Mouse (Mus musculus) midbrain, embryonic 14.5 days (tissue): ENCODE results near the gene Klf12. TPM values are rescaled to one million over a fixed set of nuclear protein-coding genes. Genes with fewer than 3 reads are reported as not detected.

Experiments
- ATAC-seq: fragments of 200-750 bp; cut with Nextera tagmentation; 2 replicates; pipeline ENCODE4 v1.8.0; 2017; ENCODE audit warnings: moderate number of reproducible peaks, moderate library complexity; ENCODE audit not compliant: low FRiP score, low TSS enrichment
- DNase-seq: peaks from one replicate; pipeline ENCODE4 v3.0.0-alpha.2; 2015
- H3K27ac ChIP-seq: fragments of 300-500 bp; sonication (generic); replicated peaks from 2 replicates; pipeline ENCODE4 v1.5.1; 2014; ENCODE audit warnings: mild to moderate bottlenecking, low read depth, low read length, moderate library complexity
- H3K27me3 ChIP-seq: fragments of 300-500 bp; sonication (generic); 2 replicates; pipeline ENCODE4 v1.6.1; 2014; ENCODE audit warnings: low read length, control low read depth, mixed read lengths; ENCODE audit not compliant: control insufficient read depth, insufficient read depth
- H3K36me3 ChIP-seq: fragments of 300-500 bp; sonication (generic); 2 replicates; pipeline ENCODE4 v1.6.1; 2014; ENCODE audit warnings: low read length, control low read depth; ENCODE audit not compliant: control insufficient read depth, insufficient read depth
- H3K4me1 ChIP-seq: fragments of 300-500 bp; sonication (generic); 2 replicates; pipeline ENCODE4 v1.6.1; 2014; ENCODE audit warnings: mild to moderate bottlenecking, antibody characterized with exemption, low read length, control low read depth; ENCODE audit not compliant: control insufficient read depth, insufficient read depth
- H3K4me2 ChIP-seq: fragments of 300-500 bp; sonication (generic); 2 replicates; pipeline ENCODE4 v1.6.1; 2014; ENCODE audit warnings: mild to moderate bottlenecking, low read length, moderate library complexity
- H3K4me3 ChIP-seq: fragments of 300-500 bp; sonication (generic); replicated peaks from 2 replicates; pipeline ENCODE4 v1.5.1; 2014; ENCODE audit warnings: low read depth, low read length
- H3K9ac ChIP-seq: fragments of 300-500 bp; sonication (generic); replicated peaks from 2 replicates; pipeline ENCODE4 v1.6.1; 2014; ENCODE audit warnings: mild to moderate bottlenecking, low read length, moderate library complexity
- H3K9me3 ChIP-seq: fragments of 300-500 bp; sonication (generic); 2 replicates; pipeline ENCODE4 v1.6.1; 2016; ENCODE audit warnings: low read length, control low read depth, mixed read lengths; ENCODE audit not compliant: control insufficient read depth
- WGBS: fragments of 180-500 bp; shearing (Covaris S2); extraction: QIAGEN DNeasy Blood & Tissue Kit; methylation state at CpG from one replicate; pipeline ENCODE4 v1.1.7; 2014; 5-methylcytosine and 5-hydroxymethylcytosine counted together
- polyA plus RNA-seq: library from polyadenylated mRNA; unstranded; fragments of >200 nt; fragmentation: Nextera tagmentation; extraction: Ambion mirVana; gene quantifications from 2 replicates; pipeline ENCODE4 v1.2.1, GENCODE M21; 2014

Gene Klf12
- polyA plus RNA-seq, 1 experiment from 2014 or later, result 61.4 TPM

DNA sequence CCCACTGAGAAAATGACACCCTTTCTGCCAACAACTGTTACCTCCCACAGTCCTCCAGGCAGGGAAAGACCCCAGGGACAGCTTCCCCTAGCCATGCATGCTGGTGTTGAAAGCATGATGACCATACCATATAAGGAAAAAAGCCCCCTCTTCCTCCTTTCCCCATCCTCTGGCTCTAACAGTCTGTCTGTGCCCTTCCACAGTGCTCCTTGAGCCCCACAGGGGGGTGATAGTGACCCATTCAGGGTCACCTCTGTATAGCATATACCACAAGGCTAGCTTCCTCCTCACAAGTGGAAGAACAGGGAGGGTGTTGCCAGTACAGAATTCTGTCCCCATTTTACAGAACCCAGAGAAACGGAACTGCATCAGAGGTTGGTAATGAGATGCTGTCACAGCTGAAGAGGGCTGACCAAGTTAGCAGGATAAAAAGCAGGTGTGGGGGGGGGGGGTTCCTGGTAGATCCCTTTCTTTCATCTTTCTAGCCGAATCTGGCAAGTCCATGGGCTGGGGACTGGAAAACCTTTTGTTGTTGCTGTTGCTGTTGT lies 214.9 kb downstream of the Klf12 start:
- WGBS, result 38% methylated on average over 2 of the region's 2 CpGs
- no peak for DNase-seq
- H3K36me3 ChIP-seq, result no peaks in the 10 kb centered on the region
- H3K27ac ChIP-seq, result no peak overlapping the region
- no peak for ATAC-seq
- H3K4me2 ChIP-seq, result no peak overlapping the region
- H3K4me3 ChIP-seq, result no peak overlapping the region
- H3K9me3 ChIP-seq, result no peaks in the 10 kb centered on the region
- H3K27me3 ChIP-seq, result no peaks in the 10 kb centered on the region
- no peak overlapping the region for H3K9ac ChIP-seq
- no peaks in the 10 kb centered on the region for H3K4me1 ChIP-seq

- Histone ChIP-seq H3K9ac (no peak overlapping the region), H3K4me3 (no peak overlapping the region), H3K9me3 (no peaks in the 10 kb centered on the region), H3K27ac (no peak overlapping the region), H3K27me3 (no peaks in the 10 kb centered on the region), H3K4me2 (no peak overlapping the region), H3K4me1 (no peaks in the 10 kb centered on the region), H3K36me3 (no peaks in the 10 kb centered on the region)
- 44% methylated on average over 5 of the region's 5 CpGs for WGBS
- DNase-seq, result peak; percentile 11
- ATAC-seq, result no peak
Measured at GRCm38 (mm10) chr14:100068715-100069114, 215.8 kb downstream of the Klf12 start.

- H3K9me3 ChIP-seq, result no peaks in the 10 kb centered on the region
- no peak overlapping the region for H3K4me2 ChIP-seq
- H3K36me3 ChIP-seq, result no peaks in the 10 kb centered on the region
- no peak for ATAC-seq
- H3K27ac ChIP-seq, result no peak overlapping the region
- H3K4me1 ChIP-seq, result no peaks in the 10 kb centered on the region
- DNase-seq, result no peak
- H3K4me3 ChIP-seq, result no peak overlapping the region
- WGBS, result 100% methylated on average over 1 of the region's 1 CpGs
- H3K9ac ChIP-seq, result no peak overlapping the region
- no peaks in the 10 kb centered on the region for H3K27me3 ChIP-seq
Measured at GRCm38 (mm10) chr14:100062516-100062915, 222.0 kb downstream of the Klf12 start.

- Histone ChIP-seq H3K9ac (no peak overlapping the region), H3K9me3 (no peaks in the 10 kb centered on the region), H3K4me3 (no peak overlapping the region), H3K36me3 (no peaks in the 10 kb centered on the region), H3K4me1 (no peaks in the 10 kb centered on the region), H3K27me3 (no peaks in the 10 kb centered on the region), H3K4me2 (no peak overlapping the region), H3K27ac (no peak overlapping the region)
- ATAC-seq (no peak), DNase-seq (no peak)
- WGBS, result 80% methylated on average over 2 of the region's 2 CpGs
Measured at GRCm38 (mm10) chr14:100054150-100054549, 230.3 kb downstream of the Klf12 start.

GRCm38 (mm10) chr14:100053456-100053855 lies 231.0 kb downstream of the Klf12 start:
- Histone ChIP-seq H3K9me3 (no peaks in the 10 kb centered on the region), H3K4me1 (no peaks in the 10 kb centered on the region), H3K9ac (no peak overlapping the region), H3K36me3 (no peaks in the 10 kb centered on the region), H3K4me2 (no peak overlapping the region), H3K27me3 (no peaks in the 10 kb centered on the region), H3K4me3 (no peak overlapping the region), H3K27ac (no peak overlapping the region)
- DNase-seq, result no peak
- no peak for ATAC-seq
- whole genome bisulfite sequencing, result 91% methylated on average over 4 of the region's 4 CpGs

DNA sequence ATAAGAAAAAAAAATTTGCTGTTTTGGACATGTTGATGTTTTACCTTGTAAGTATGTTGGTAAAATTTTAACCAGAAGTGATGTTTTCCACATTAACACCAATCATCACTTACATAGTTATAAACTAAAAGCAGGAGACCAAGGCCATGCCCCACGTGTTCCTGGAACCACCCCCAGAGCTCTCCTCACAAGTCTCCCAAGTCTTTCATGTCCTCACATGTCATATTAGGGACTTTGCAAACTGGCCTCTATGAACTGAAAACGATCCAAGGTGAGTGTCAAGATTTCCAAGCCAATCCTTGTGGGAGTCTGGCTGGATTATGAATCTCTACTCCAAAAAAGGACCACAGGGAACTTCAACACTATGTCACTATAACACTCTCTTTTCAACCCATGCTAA lies 231.6 kb downstream of the Klf12 start:
- H3K9me3 ChIP-seq, result no peaks in the 10 kb centered on the region
- no peak overlapping the region for H3K4me2 ChIP-seq
- WGBS, result 87% methylated on average over 2 of the region's 2 CpGs
- H3K27me3 ChIP-seq, result no peaks in the 10 kb centered on the region
- no peak overlapping the region for H3K4me3 ChIP-seq
- no peaks in the 10 kb centered on the region for H3K4me1 ChIP-seq
- H3K27ac ChIP-seq, result no peak overlapping the region
- DNase-seq (no peak), ATAC-seq (no peak)
- no peaks in the 10 kb centered on the region for H3K36me3 ChIP-seq
- no peak overlapping the region for H3K9ac ChIP-seq

- ATAC-seq, result no peak
- no peak overlapping the region for H3K4me2 ChIP-seq
- no peak for DNase-seq
- no peak overlapping the region for H3K9ac ChIP-seq
- no peaks in the 10 kb centered on the region for H3K36me3 ChIP-seq
- no peaks in the 10 kb centered on the region for H3K4me1 ChIP-seq
- no peak overlapping the region for H3K27ac ChIP-seq
- H3K27me3 ChIP-seq, result no peaks in the 10 kb centered on the region
- H3K9me3 ChIP-seq, result no peaks in the 10 kb centered on the region
- H3K4me3 ChIP-seq, result no peak overlapping the region
Measured at GRCm38 (mm10) chr14:100045431-100045830, 239.0 kb downstream of the Klf12 start.

DNA sequence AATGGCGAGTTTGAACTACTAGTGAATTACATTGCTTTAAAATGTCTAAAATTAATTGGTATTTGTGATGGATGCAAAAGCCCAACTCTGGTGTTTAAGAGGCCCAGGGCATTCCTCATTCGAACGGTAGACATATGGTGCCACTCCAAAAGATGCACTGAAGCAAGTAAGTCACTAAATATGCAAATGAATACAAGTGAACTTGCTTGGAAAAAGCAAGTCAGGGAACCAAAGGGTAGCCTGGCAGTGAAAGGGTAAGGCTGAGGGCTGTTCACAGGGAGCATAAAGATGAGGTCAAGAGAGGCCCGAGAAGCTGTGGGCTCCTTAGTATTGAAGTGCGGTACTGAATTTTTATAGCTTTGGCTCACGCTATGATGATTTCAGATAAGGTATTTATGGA lies 242.7 kb downstream of the Klf12 start:
- Histone ChIP-seq H3K9me3 (no peaks in the 10 kb centered on the region), H3K4me2 (no peak overlapping the region), H3K4me1 (no peaks in the 10 kb centered on the region), H3K27me3 (no peaks in the 10 kb centered on the region), H3K9ac (no peak overlapping the region), H3K4me3 (no peak overlapping the region), H3K27ac (no peak overlapping the region), H3K36me3 (no peaks in the 10 kb centered on the region)
- WGBS, result 68% methylated on average over 6 of the region's 6 CpGs
- DNase-seq, result no peak
- no peak for ATAC-seq

- H3K9ac ChIP-seq, result no peak overlapping the region
- H3K4me1 ChIP-seq, result no peaks in the 10 kb centered on the region
- DNase-seq (no peak), ATAC-seq (no peak)
- no peak overlapping the region for H3K27ac ChIP-seq
- no peaks in the 10 kb centered on the region for H3K27me3 ChIP-seq
- H3K4me3 ChIP-seq, result no peak overlapping the region
- H3K36me3 ChIP-seq, result peaks cover 9% of the 10 kb centered on the region
- no peaks in the 10 kb centered on the region for H3K9me3 ChIP-seq
- 95% methylated on average over 6 of the region's 6 CpGs for WGBS
- no peak overlapping the region for H3K4me2 ChIP-seq
Measured at GRCm38 (mm10) chr14:100026671-100027070, 257.8 kb downstream of the Klf12 start.
